Mouse (Mus musculus): Measurements from ENCODE around the gene Umps.

DNA sequence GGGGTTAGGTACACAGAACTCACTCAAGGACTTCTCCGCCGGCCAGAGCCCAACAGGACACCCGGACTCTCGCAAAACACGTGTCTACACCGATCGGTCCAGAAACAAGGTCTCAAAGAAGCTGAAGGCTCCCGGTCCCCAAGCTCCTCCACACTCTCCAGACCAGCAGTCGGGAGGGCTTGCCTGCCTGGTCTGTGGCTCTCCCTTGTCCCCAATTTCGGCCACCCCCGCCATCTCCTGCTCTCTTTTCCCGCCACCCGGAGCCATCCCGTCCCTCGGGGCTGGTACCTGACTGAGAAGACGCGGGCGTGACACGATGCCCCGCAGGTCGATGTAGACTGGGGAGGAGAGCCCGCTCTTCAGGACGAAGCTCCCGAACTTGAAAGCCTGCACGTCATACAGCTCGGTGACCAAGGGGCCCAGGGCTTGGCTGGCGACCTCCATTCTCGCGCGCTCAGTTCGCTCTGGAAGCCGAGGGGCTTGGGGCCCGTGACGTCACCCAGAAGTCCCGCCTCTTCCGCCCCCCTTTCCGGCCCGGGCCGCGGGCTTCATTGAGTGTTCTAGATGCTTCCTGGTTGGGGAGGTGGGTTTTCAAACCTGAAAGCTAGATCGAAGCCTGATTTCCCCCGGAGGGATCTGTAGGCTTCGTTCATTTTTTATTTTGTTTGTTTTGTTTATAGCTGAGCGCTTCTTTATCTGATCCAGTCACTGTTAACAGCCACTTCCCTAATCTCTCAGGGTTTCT is at the start of gene Umps:
- TF ChIP-seq CTCF (conservative IDR thresholded peaks at IDR 0.05; ENCODE audit: insufficient read depth, insufficient read length, low read depth, low read length) (no peak), POLR2A (IDR thresholded peaks at IDR 0.05; ENCODE audit: low read depth, low read length) (no peak)
